Mouse (Mus musculus) embryonic facial prominence, embryonic 12.5 days (tissue): ENCODE results near the gene Nsmce1. TPM values are rescaled to one million over a fixed set of nuclear protein-coding genes. Genes with fewer than 3 reads are reported as not detected.
"Not testable (repeated sequence)": the region's sequence is repeated elsewhere in the genome, so short reads cannot be mapped to it uniquely, and the experiment has no call there.

Experiments
- ATAC-seq: fragments of 200-750 bp; cut with Nextera tagmentation; 2 replicates; pipeline ENCODE4 v1.8.0; 2017; ENCODE audit not compliant: insufficient number of reproducible peaks, insufficient read depth, low FRiP score, low TSS enrichment
- H3K27ac ChIP-seq: fragments of 300-500 bp; sonication (generic); 2 replicates; pipeline ENCODE4 v1.5.1; 2016; ENCODE audit warnings: mild to moderate bottlenecking
- H3K27me3 ChIP-seq: fragments of 300-500 bp; sonication (generic); 2 replicates; pipeline ENCODE4 v1.6.1; 2016; ENCODE audit warnings: mild to moderate bottlenecking, moderate library complexity
- H3K36me3 ChIP-seq: fragments of 300-500 bp; sonication (generic); 2 replicates; pipeline ENCODE4 v1.6.1; 2016; ENCODE audit warnings: mild to moderate bottlenecking
- H3K4me1 ChIP-seq: fragments of 300-500 bp; sonication (generic); 2 replicates; pipeline ENCODE4 v1.6.1; 2016
- H3K4me2 ChIP-seq: fragments of 300-500 bp; sonication (generic); replicated peaks from 2 replicates; pipeline ENCODE4 v1.6.1; 2016; ENCODE audit warnings: mild to moderate bottlenecking, moderate library complexity
- H3K4me3 ChIP-seq: fragments of 300-500 bp; sonication (generic); 2 replicates; pipeline ENCODE4 v1.5.1; 2016; ENCODE audit warnings: mild to moderate bottlenecking
- H3K9ac ChIP-seq: fragments of 300-500 bp; sonication (generic); 2 replicates; pipeline ENCODE4 v1.6.1; 2016; ENCODE audit warnings: mild to moderate bottlenecking, moderate library complexity
- H3K9me3 ChIP-seq: fragments of 300-500 bp; sonication (generic); 2 replicates; pipeline ENCODE4 v1.6.1; 2016; ENCODE audit warnings: mild to moderate bottlenecking, moderate library complexity
- WGBS: fragments of 180-500 bp; shearing (Covaris S2); methylation state at CpG from one replicate; pipeline ENCODE4 v1.1.7; 2016; 5-methylcytosine and 5-hydroxymethylcytosine counted together
- polyA plus RNA-seq: library from polyadenylated mRNA; unstranded; fragments of >200 nt; fragmentation: Nextera tagmentation; extraction: Ambion mirVana; gene quantifications from 2 replicates; pipeline ENCODE4 v1.2.1, GENCODE M21; 2016

Nsmce1 gene
- polyA plus RNA-seq, 1 experiment from 2014 or later = 121 TPM

GRCm38 (mm10) chr7:125430170-125430842 lies 61.1 kb downstream of the Nsmce1 start:
- Histone ChIP-seq H3K4me1 (no peaks in the 10 kb centered on the region), H3K4me2 (no peak overlapping the region), H3K9ac (no peak overlapping the region), H3K4me3 (no peak overlapping the region), H3K27me3 (no peaks in the 10 kb centered on the region), H3K9me3 (no peaks in the 10 kb centered on the region), H3K36me3 (no peaks in the 10 kb centered on the region), H3K27ac (no peak overlapping the region)
- no peak for ATAC-seq
- WGBS = 66% methylated on average over 7 of the region's 7 CpGs

DNA sequence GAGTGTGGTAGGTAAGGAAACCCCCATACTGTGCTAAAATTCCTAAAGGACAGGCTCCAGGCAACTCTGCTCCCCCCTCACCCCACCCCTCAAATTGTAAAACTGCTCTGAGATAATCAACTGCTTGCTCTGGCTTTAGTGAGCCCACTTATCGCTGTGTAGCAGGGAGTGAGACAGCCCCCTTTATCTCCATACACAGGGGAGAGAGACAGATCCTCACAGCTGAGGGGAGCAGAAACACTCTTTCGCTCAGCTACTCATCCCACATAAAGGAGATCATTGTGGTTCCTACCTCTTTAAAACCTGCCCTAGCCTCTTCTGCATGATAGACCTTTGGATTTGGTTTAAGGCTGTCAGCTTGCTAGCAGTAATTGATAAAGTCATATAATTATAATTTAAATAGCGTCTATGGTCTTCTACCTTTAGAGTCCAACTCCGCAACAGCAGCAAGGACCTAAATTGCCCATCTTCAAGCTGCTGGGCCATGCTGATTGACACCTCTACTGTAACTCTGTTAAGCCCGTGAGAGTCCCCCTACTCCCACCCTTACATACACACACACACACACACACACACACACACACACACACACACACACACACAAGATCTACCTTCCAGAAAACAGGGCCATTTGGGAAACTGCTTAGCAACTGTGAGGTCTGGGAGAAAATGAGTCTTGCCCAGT lies 62.4 kb downstream of the Nsmce1 start:
- H3K27ac ChIP-seq = not testable (repeated sequence)
- WGBS = 82% methylated on average over 5 of the region's 5 CpGs

GRCm38 (mm10) chr7:125428381-125428780 lies 63.0 kb downstream of the Nsmce1 start:
- 83% methylated on average over 7 of the region's 7 CpGs for WGBS
- H3K4me3 ChIP-seq = no peak overlapping the region
- no peak overlapping the region for H3K27ac ChIP-seq
- no peak overlapping the region for H3K4me2 ChIP-seq
- no peaks in the 10 kb centered on the region for H3K9me3 ChIP-seq
- no peak for ATAC-seq
- H3K4me1 ChIP-seq = no peaks in the 10 kb centered on the region
- H3K27me3 ChIP-seq = no peaks in the 10 kb centered on the region
- H3K9ac ChIP-seq = no peak overlapping the region
- H3K36me3 ChIP-seq = no peaks in the 10 kb centered on the region

More for the DNA sequence above, 62.4 kb downstream of the Nsmce1 start:
- not testable (repeated sequence) for ATAC-seq, H3K9me3 ChIP-seq, H3K4me3 ChIP-seq, H3K27me3 ChIP-seq, H3K36me3 ChIP-seq, H3K4me1 ChIP-seq, H3K9ac ChIP-seq, H3K4me2 ChIP-seq

DNA sequence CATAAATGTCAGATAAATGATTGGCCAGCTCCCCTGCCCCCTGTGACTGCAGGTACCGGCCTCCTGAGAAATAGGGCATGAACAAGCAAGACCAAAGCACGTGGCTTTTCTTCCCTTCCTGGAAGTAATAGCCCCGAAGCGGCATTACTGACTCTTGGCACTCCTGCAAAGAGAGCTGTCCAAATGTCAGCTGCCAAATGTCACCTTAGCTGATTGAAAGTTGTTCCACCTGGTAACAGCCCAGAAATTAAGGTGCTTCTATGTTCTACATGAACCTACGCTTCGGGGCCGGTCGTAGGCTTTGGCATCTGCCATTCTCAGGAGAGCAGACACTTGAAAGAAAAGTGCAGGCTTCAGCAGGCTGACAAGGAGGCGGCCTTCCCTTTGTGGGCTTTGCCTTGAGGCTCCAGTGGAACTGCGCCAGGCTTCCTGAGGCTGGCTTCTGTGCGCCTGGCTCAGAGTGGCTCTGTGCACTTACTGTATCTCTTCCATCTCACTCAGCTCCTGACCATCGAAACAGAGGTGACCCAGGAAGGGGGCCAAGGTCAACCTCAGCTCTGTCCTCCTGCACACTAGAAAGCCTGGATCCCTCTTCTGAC lies 63.8 kb downstream of the Nsmce1 start:
- Histone ChIP-seq H3K4me1 (no peaks in the 10 kb centered on the region), H3K36me3 (no peaks in the 10 kb centered on the region), H3K9ac (no peak overlapping the region), H3K27ac (no peak overlapping the region), H3K4me3 (no peak overlapping the region), H3K4me2 (no peak overlapping the region), H3K27me3 (no peaks in the 10 kb centered on the region), H3K9me3 (no peaks in the 10 kb centered on the region)
- ATAC-seq = no peak
- 75% methylated on average over 12 of the region's 12 CpGs for WGBS

DNA sequence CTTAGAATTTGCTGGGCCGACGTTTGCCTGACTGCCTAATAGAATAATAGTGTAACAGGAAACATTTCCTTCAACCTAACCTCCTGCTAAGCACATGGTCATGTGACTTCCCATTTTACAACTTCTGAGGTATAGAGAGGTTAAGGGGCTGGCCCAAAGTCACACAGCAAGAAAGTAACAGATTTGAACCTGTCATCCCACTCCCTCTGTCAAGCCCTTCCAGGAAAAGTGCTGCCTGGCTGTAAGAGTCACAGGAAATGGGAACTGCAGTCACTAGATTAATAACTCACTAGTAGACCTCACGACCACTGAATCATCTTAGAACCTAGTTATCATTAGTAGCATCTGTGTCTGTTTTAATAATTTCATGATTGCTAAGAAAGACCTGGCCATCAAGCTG lies 68.3 kb downstream of the Nsmce1 start:
- Histone ChIP-seq H3K27me3 (no peaks in the 10 kb centered on the region), H3K36me3 (no peaks in the 10 kb centered on the region), H3K9ac (no peak overlapping the region), H3K4me2 (no peak overlapping the region), H3K4me1 (no peaks in the 10 kb centered on the region), H3K4me3 (no peak overlapping the region), H3K9me3 (no peaks in the 10 kb centered on the region), H3K27ac (no peak overlapping the region)
- 66% methylated on average over 3 of the region's 3 CpGs for WGBS
- ATAC-seq = no peak

DNA sequence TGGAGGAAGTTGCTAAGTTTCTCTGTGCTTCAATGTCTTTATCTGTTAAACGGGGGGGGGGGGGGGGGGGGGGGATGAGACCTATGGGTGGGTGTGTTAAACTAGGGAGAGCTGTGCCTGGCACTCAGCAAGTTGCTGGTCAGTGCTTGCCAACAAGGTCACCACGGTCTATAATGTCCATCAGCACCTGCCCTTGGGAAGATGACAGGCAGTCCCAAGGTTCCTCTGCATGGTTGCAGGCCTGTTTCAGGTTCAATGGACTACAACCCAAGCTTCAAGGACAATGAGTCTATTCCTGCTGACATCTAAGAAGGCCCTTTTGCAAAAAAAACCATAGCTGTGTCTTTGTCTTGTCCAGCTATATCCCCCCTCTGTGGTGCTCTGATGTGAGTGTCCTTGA lies 69.5 kb downstream of the Nsmce1 start:
- Histone ChIP-seq H3K36me3 (no peaks in the 10 kb centered on the region), H3K27me3 (no peaks in the 10 kb centered on the region), H3K4me2 (no peak overlapping the region), H3K4me1 (no peaks in the 10 kb centered on the region), H3K9me3 (no peaks in the 10 kb centered on the region), H3K4me3 (no peak overlapping the region), H3K9ac (no peak overlapping the region), H3K27ac (no peak overlapping the region)
- 48% methylated on average over 2 of the region's 2 CpGs for WGBS
- no peak for ATAC-seq

DNA sequence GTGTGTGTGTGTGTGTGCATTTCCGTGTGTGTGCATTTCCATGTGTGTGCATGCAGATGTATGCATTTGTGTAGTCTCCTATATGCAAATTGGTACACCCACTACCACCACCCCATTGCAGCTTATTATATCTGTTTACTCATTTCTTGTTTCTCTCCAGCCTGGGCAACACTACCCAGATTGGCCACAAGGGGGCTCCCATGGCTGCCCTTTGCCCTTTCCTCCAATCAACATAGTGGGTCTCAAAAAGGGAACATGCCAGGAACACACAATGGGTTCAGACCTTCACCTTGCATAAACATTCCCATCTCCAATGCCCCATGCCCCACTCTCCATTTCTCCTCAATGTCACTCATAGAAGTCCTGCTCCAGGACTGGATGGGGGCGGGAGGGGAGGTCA lies 71.2 kb downstream of the Nsmce1 start:
- no peaks in the 10 kb centered on the region for H3K27me3 ChIP-seq
- no peak for ATAC-seq

GRCm38 (mm10) chr7:125418413-125418812 lies 73.0 kb downstream of the Nsmce1 start:
- Histone ChIP-seq H3K9me3 (no peaks in the 10 kb centered on the region), H3K9ac (no peak overlapping the region), H3K4me3 (no peak overlapping the region), H3K27ac (no peak overlapping the region), H3K27me3 (no peaks in the 10 kb centered on the region), H3K4me2 (no peak overlapping the region), H3K4me1 (no peaks in the 10 kb centered on the region), H3K36me3 (no peaks in the 10 kb centered on the region)
- WGBS = 36% methylated on average over 3 of the region's 3 CpGs
- no peak for ATAC-seq

More for the DNA sequence above, 71.2 kb downstream of the Nsmce1 start:
- WGBS = 66% methylated on average over 2 of the region's 2 CpGs
- Histone ChIP-seq H3K4me1 (no peaks in the 10 kb centered on the region), H3K4me2 (no peak overlapping the region), H3K27ac (no peak overlapping the region), H3K4me3 (no peak overlapping the region), H3K36me3 (no peaks in the 10 kb centered on the region), H3K9ac (no peak overlapping the region), H3K9me3 (no peaks in the 10 kb centered on the region)

Other genes starting within 250 kb of the Nsmce1 start
- 11.8 and 12.1 TPM in 2 replicates for gene Kdm8, start 46.9 kb downstream of the Nsmce1 start, polyA plus RNA-seq
- gene Il4ra, start 60.5 kb upstream of the Nsmce1 start, polyA plus RNA-seq = 5.3 and 6.3 TPM in 2 replicates
- 0.09 and 0.17 TPM in 2 replicates for gene Il21r, start 111.8 kb upstream of the Nsmce1 start, polyA plus RNA-seq
- 47.5 and 47.6 TPM in 2 replicates for gene Gtf3c1, start 216.2 kb upstream of the Nsmce1 start, polyA plus RNA-seq
- 10.9 and 11.1 TPM in 2 replicates for gene D430042O09Rik, start 216.3 kb upstream of the Nsmce1 start, polyA plus RNA-seq